14 mouse cellular contexts compared by ENCODE assay signal in the genomic region with DNA sequence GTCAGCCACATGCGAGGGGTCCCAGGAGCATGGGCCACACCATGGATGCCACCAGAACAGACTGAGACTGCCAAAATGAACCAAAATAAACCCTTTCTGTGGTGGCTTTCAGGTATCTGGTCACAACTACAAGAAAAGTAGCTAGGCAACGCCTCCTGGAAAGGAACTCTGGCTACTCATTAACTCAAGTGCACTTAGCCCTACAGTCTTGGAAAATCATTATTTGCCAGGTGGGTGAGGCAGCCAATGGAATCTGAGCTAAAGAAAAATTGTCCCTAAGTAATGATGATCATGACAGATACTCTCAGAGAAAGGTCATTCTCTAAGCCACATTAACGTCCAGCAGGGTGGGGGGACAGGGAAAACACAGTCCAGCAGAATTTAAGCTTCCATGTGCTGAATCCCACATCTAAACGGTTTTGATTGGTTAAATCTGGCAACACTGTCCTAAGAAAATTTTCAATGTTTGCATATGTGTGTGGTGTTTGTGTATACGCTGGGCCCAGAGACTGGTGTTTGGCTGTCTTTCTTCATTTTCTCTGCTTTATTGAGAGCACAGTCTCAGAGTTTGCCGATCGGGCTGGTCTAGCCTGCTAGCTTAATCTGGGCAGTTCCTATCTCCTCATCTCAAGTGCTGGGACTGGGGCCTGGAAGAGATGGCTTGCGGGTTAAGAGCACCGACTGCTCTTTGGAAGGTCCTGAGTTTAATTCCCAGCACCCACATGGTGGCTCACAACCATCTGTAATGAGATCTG. TPM values are rescaled to one million over a fixed set of nuclear protein-coding genes. Genes with fewer than 3 reads are reported as not detected.
DNase-seq lines count a peak whose midpoint lies in the region; ATAC-seq lines count a peak whose summit lies in the region.
"Had no signal": no experiment of that assay in that cellular context is flagged by ENCODE, and none has a peak within 500 bp of the region (broad histone marks: within the 10 kb centered on the region; RNA-seq: fewer than 3 reads in every experiment).

No protein-coding gene starts in this region.

- 91% methylated on average over 9 of the region's 9 CpGs for WGBS in midbrain, embryonic 11.5 days
- WGBS in midbrain, embryonic 14.5 days: 89% methylated on average over 9 of the region's 9 CpGs
- WGBS in kidney, embryonic 14.5 days: 71% methylated on average over 9 of the region's 9 CpGs
- WGBS in stomach, embryonic 16.5 days: 58% methylated on average over 9 of the region's 9 CpGs

- H3K4me2 ChIP-seq in midbrain, embryonic 11.5 days: no peak overlapping the region
- no peak overlapping the region for H3K4me2 ChIP-seq in midbrain, embryonic 14.5 days (ENCODE audit: low read length)
- no peak overlapping the region for H3K4me2 ChIP-seq in kidney, embryonic 14.5 days (replicated peaks; ENCODE audit: low read depth, low read length)
- H3K4me2 ChIP-seq in stomach, embryonic 16.5 days (ENCODE audit: low read depth, low read length): peak overlapping the region; percentile 35; the same call in 1 of the 2 replicates
- H3K4me2 ChIP-seq: embryonic facial prominence, embryonic 13.5 days; liver, embryonic 13.5 days had no signal

- peak; percentile 26 for DNase-seq in midbrain, embryonic 11.5 days (ENCODE audit: low spot score, missing footprints)
- no peak for DNase-seq in midbrain, embryonic 14.5 days
- peak; percentile 60 to 84 for DNase-seq in lung, adult 18-20 months
- DNase-seq in embryo, embryonic 9.5 days (ENCODE audit: extremely low spot score): no peak
- DNase-seq in cerebellum, postnatal 14 days: no peak
- DNase-seq: adrenal gland, postnatal 36 days; cerebellum, adult 8-10 months; forebrain, postnatal 0 days; liver, embryonic 13.5 days had no signal

- no peak overlapping the region for H3K9ac ChIP-seq in midbrain, embryonic 11.5 days (ENCODE audit: low read length)
- no peak overlapping the region for H3K9ac ChIP-seq in midbrain, embryonic 14.5 days (replicated peaks; ENCODE audit: low read length)
- no peak overlapping the region for H3K9ac ChIP-seq in kidney, embryonic 14.5 days (ENCODE audit: low read depth, low read length)
- H3K9ac ChIP-seq in stomach, embryonic 16.5 days (ENCODE audit: low read length): no peak overlapping the region
- H3K9ac ChIP-seq: embryonic facial prominence, embryonic 13.5 days; forebrain, postnatal 0 days; liver, embryonic 13.5 days had no signal

- no peaks in the 10 kb centered on the region for H3K9me3 ChIP-seq in midbrain, embryonic 11.5 days (ENCODE audit: control insufficient read depth, low read length)
- H3K9me3 ChIP-seq in midbrain, embryonic 14.5 days (ENCODE audit: control insufficient read depth, low read length): no peaks in the 10 kb centered on the region
- H3K9me3 ChIP-seq in kidney, embryonic 14.5 days (ENCODE audit: control insufficient read depth, low read length): no peaks in the 10 kb centered on the region
- no peaks in the 10 kb centered on the region for H3K9me3 ChIP-seq in stomach, embryonic 16.5 days (replicated peaks; ENCODE audit: control insufficient read depth, low read length)
- H3K9me3 ChIP-seq: embryonic facial prominence, embryonic 13.5 days; liver, embryonic 13.5 days had no signal

- no peak for ATAC-seq in midbrain, embryonic 11.5 days (ENCODE audit: low FRiP score)
- ATAC-seq in midbrain, embryonic 14.5 days (ENCODE audit: low FRiP score, low TSS enrichment): no peak
- peak; percentile 24; the same call in 1 of the 2 replicates for ATAC-seq in kidney, embryonic 14.5 days (ENCODE audit: low FRiP score, low TSS enrichment)
- ATAC-seq in stomach, embryonic 16.5 days (ENCODE audit: insufficient read depth, low FRiP score): peak; percentile 79
- ATAC-seq in erythroblast, adult 5-6 weeks (replicated peaks; ENCODE audit: low FRiP score, poor library complexity, severe bottlenecking): no peak
- ATAC-seq: forebrain, postnatal 0 days; hindbrain, embryonic 16.5 days had no signal

- H3K36me3 ChIP-seq in midbrain, embryonic 11.5 days (ENCODE audit: control insufficient read depth, insufficient read depth, low read length): no peaks in the 10 kb centered on the region
- no peaks in the 10 kb centered on the region for H3K36me3 ChIP-seq in midbrain, embryonic 14.5 days (ENCODE audit: control insufficient read depth, insufficient read depth, low read length)
- H3K36me3 ChIP-seq in kidney, embryonic 14.5 days (ENCODE audit: control insufficient read depth, insufficient read depth, low read length): no peaks in the 10 kb centered on the region
- H3K36me3 ChIP-seq in stomach, embryonic 16.5 days (ENCODE audit: control insufficient read depth, insufficient read depth, low read length): no peaks in the 10 kb centered on the region
- H3K36me3 ChIP-seq: embryonic facial prominence, embryonic 13.5 days; liver, embryonic 13.5 days had no signal

- no peaks in the 10 kb centered on the region for H3K4me1 ChIP-seq in midbrain, embryonic 11.5 days (ENCODE audit: control insufficient read depth, insufficient read depth, low read length)
- no peaks in the 10 kb centered on the region for H3K4me1 ChIP-seq in midbrain, embryonic 14.5 days (ENCODE audit: control insufficient read depth, insufficient read depth, low read length)
- no peaks in the 10 kb centered on the region for H3K4me1 ChIP-seq in kidney, embryonic 14.5 days (ENCODE audit: control insufficient read depth, insufficient read depth, low read length)
- peaks cover 2% of the 10 kb centered on the region for H3K4me1 ChIP-seq in stomach, embryonic 16.5 days (ENCODE audit: control insufficient read depth, insufficient read depth, low read length)
- H3K4me1 ChIP-seq: embryonic facial prominence, embryonic 13.5 days; liver, embryonic 13.5 days had no signal

- no peak overlapping the region for H3K27ac ChIP-seq in midbrain, embryonic 11.5 days (ENCODE audit: low read depth, low read length)
- no peak overlapping the region for H3K27ac ChIP-seq in midbrain, embryonic 14.5 days (replicated peaks; ENCODE audit: low read depth, low read length)
- H3K27ac ChIP-seq in kidney, embryonic 14.5 days (ENCODE audit: low read depth, low read length): peak overlapping the region; percentile 77
- peak overlapping the region; percentile 80 for H3K27ac ChIP-seq in stomach, embryonic 16.5 days (ENCODE audit: low read length)
- H3K27ac ChIP-seq: embryonic facial prominence, embryonic 13.5 days; liver, embryonic 13.5 days had no signal

- no peaks in the 10 kb centered on the region for H3K27me3 ChIP-seq in midbrain, embryonic 11.5 days (ENCODE audit: control insufficient read depth, insufficient read depth, low read length)
- H3K27me3 ChIP-seq in midbrain, embryonic 14.5 days (ENCODE audit: control insufficient read depth, insufficient read depth, low read length): no peaks in the 10 kb centered on the region
- no peaks in the 10 kb centered on the region for H3K27me3 ChIP-seq in kidney, embryonic 14.5 days (ENCODE audit: control insufficient read depth, insufficient read depth, low read length)
- H3K27me3 ChIP-seq in stomach, embryonic 16.5 days (ENCODE audit: control insufficient read depth, insufficient read depth, low read length): no peaks in the 10 kb centered on the region
- H3K27me3 ChIP-seq: embryonic facial prominence, embryonic 13.5 days; liver, embryonic 13.5 days had no signal

- H3K4me3 ChIP-seq in midbrain, embryonic 11.5 days (ENCODE audit: low read depth, low read length): no peak overlapping the region
- no peak overlapping the region for H3K4me3 ChIP-seq in midbrain, embryonic 14.5 days (replicated peaks; ENCODE audit: low read depth, low read length)
- H3K4me3 ChIP-seq in kidney, embryonic 14.5 days (ENCODE audit: low read length): no peak overlapping the region
- 0 out of 2 replicates have a peak overlapping the region, but pooled peaks have one; percentile 15 for H3K4me3 ChIP-seq in stomach, embryonic 16.5 days (replicated peaks; ENCODE audit: low read length)
- H3K4me3 ChIP-seq: embryonic facial prominence, embryonic 13.5 days; liver, embryonic 13.5 days had no signal

RNA-seq across cellular contexts. Expression of a gene that starts 8.9 kb away (rescaled TPM):
- 1.0 TPM in 2 replicates for polyA plus RNA-seq in midbrain, embryonic 11.5 days (2014; fragmentation: Nextera tagmentation; extraction: Ambion mirVana)
- 2.5 and 2.8 TPM in 2 replicates for polyA plus RNA-seq in midbrain, embryonic 14.5 days (2014; fragmentation: Nextera tagmentation; extraction: Ambion mirVana)
- polyA plus RNA-seq in kidney, embryonic 14.5 days (2014; fragmentation: Nextera tagmentation; extraction: Ambion mirVana): 6.6 and 7.3 TPM in 2 replicates
- polyA plus RNA-seq in stomach, embryonic 16.5 days (2015; fragmentation: Nextera tagmentation; extraction: Ambion mirVana): 42.9 and 56.5 TPM in 2 replicates
- total RNA-seq in erythroblast, adult 5-6 weeks (2015; ENCODE audit: low replicate concordance): not detected in 2 replicates
- not detected in 2 replicates for total RNA-seq in erythroblast, adult 5-6 weeks (2017; ENCODE audit: low replicate concordance)
- total RNA-seq: forebrain, postnatal 0 days had no signal

Comparison
In these comparisons a context has a peak if more than half of its experiments do, and no peak if none do; other contexts are left out.
1. DNase-seq: peak in midbrain, embryonic 11.5 days (single experiment) and lung, adult 18-20 months (2 of 2); none in midbrain, embryonic 14.5 days (single experiment), embryo, embryonic 9.5 days (single experiment) and cerebellum, postnatal 14 days (0 of 2).
2. ATAC-seq: peak in kidney, embryonic 14.5 days (single experiment) and stomach, embryonic 16.5 days (single experiment); none in midbrain, embryonic 11.5 days (single experiment), midbrain, embryonic 14.5 days (single experiment) and erythroblast, adult 5-6 weeks (single experiment).
3. H3K27ac ChIP-seq: peak in kidney, embryonic 14.5 days (single experiment) and stomach, embryonic 16.5 days (single experiment); none in midbrain, embryonic 11.5 days (single experiment) and midbrain, embryonic 14.5 days (single experiment).